Mouse (Mus musculus) liver, embryonic 16.5 days (tissue): ENCODE results near the gene Evpl. TPM values are rescaled to one million over a fixed set of nuclear protein-coding genes. Genes with fewer than 3 reads are reported as not detected.

Experiments used
- ATAC-seq: fragments of 200-750 bp; cut with Nextera tagmentation; 2 replicates; pipeline ENCODE4 v1.8.0; 2017; ENCODE audit warnings: low read depth, mild to moderate bottlenecking, moderate number of reproducible peaks, moderate library complexity
- H3K27ac ChIP-seq: fragments of 300-500 bp; sonication (generic); 2 replicates; pipeline ENCODE4 v1.5.1; 2014; ENCODE audit warnings: mild to moderate bottlenecking, low read length
- H3K27me3 ChIP-seq: fragments of 300-500 bp; sonication (generic); 2 replicates; pipeline ENCODE4 v1.6.1; 2014; ENCODE audit warnings: low read depth, low read length, mixed read lengths; ENCODE audit not compliant: control insufficient read depth, insufficient read depth
- H3K36me3 ChIP-seq: fragments of 300-500 bp; sonication (generic); 2 replicates; pipeline ENCODE4 v1.6.1; 2014; ENCODE audit warnings: mild to moderate bottlenecking; ENCODE audit not compliant: control insufficient read depth, insufficient read depth
- H3K4me1 ChIP-seq: fragments of 300-500 bp; sonication (generic); 2 replicates; pipeline ENCODE4 v1.6.1; 2014; ENCODE audit warnings: low read depth, low read length, mixed read lengths; ENCODE audit not compliant: control insufficient read depth
- H3K4me2 ChIP-seq: fragments of 300-500 bp; sonication (generic); 2 replicates; pipeline ENCODE4 v1.6.1; 2014; ENCODE audit warnings: low read depth, low read length, mixed read lengths
- H3K4me3 ChIP-seq: fragments of 300-500 bp; sonication (generic); 2 replicates; pipeline ENCODE4 v1.5.1; 2014; ENCODE audit warnings: low read depth, mild to moderate bottlenecking, low read length
- H3K9ac ChIP-seq: fragments of 300-500 bp; sonication (generic); 2 replicates; pipeline ENCODE4 v1.6.1; 2014; ENCODE audit warnings: low read depth, low read length
- H3K9me3 ChIP-seq: fragments of 300-500 bp; sonication (generic); replicated peaks from 2 replicates; pipeline ENCODE4 v1.6.1; 2016; ENCODE audit warnings: low read length; ENCODE audit not compliant: control insufficient read depth
- WGBS: fragments of 180-500 bp; shearing (Covaris S2); extraction: QIAGEN DNeasy Blood & Tissue Kit; methylation state at CpG from one replicate; pipeline ENCODE4 v1.1.7; 2014; ENCODE audit not compliant: insufficient replicate concordance; 5-methylcytosine and 5-hydroxymethylcytosine counted together
- polyA plus RNA-seq: library from polyadenylated mRNA; unstranded; fragments of >200 nt; fragmentation: Nextera tagmentation; extraction: Ambion mirVana; gene quantifications from 2 replicates; pipeline ENCODE4 v1.2.1, GENCODE M21; 2015

Evpl gene
- polyA plus RNA-seq, 1 experiment from 2014 or later: 0.05 TPM

GRCm38 (mm10) chr11:116178411-116179121, 59.3 kb downstream of the Evpl start:
- Histone ChIP-seq H3K36me3 (peaks cover 20% of the 10 kb centered on the region), H3K4me3 (no peak overlapping the region)

DNA sequence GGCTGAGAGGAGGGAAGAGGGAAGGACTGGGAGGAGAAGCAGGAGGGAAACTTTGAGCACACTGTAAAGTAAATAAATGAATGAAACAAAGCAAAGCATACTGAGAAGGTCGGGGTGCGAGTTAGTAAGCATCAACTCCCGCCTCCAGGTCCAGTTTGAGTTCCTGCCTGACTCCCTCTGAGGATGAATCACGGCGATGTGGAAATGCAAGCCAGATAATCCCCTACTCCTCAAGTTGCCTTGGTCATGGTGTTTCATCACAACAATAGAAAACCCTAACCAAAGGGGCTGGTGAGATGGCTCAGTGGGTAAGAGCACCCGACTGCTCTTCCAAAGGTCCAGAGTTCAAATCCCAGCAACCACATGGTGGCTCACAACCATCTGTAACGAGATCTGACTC, 61.9 kb downstream of the Evpl start:
- no peak for ATAC-seq
- Histone ChIP-seq H3K4me1 (no peaks in the 10 kb centered on the region), H3K4me3 (no peak overlapping the region), H3K9me3 (no peaks in the 10 kb centered on the region), H3K9ac (no peak overlapping the region), H3K36me3 (peaks cover 30% of the 10 kb centered on the region), H3K27me3 (no peaks in the 10 kb centered on the region), H3K27ac (no peak overlapping the region), H3K4me2 (no peak overlapping the region)
- WGBS: 77% methylated on average over 7 of the region's 7 CpGs

More at GRCm38 (mm10) chr11:116178411-116179121, 59.3 kb downstream of the Evpl start:
- no peaks in the 10 kb centered on the region for H3K27me3 ChIP-seq
- 88% methylated on average over 20 of the region's 20 CpGs for WGBS
- H3K9me3 ChIP-seq: no peaks in the 10 kb centered on the region
- ATAC-seq: no peak
- H3K4me2 ChIP-seq: no peak overlapping the region
- no peak overlapping the region for H3K27ac ChIP-seq
- H3K9ac ChIP-seq: no peak overlapping the region
- H3K4me1 ChIP-seq: no peaks in the 10 kb centered on the region

DNA sequence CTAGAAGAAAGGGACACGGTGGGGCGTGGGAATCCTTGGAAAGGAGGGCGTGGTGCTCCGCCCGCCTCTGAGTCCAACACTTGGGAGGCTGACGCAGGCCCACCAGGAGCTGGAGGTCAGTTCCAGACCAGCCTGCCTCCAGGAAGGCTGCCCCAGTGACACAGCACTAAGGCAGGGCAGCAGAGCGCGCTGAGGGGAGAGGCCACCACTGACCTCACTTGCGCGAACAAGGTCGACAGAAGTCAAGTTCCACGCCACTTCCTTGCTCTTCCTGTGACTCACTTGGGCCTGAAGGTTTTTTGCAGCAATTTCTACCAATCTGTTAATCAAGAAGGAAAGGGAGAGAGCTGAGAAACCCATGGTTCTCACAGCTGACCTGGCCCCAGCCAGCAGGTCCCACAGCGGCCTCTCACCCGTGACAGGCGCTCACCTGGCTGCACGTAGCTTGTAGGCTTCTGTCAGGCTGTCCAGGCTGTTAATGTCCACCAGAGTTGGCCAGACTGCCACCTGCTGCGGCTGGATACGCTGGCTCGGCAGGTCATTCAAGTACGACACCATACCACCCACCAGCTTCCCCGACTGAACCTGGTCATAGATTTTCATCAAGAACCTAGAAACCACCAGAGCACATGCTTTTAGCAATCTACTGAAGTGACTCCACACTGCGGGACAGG, 63.0 kb downstream of the Evpl start:
- ATAC-seq: no peak
- H3K36me3 ChIP-seq: peaks cover 27% of the 10 kb centered on the region
- WGBS: 82% methylated on average over 22 of the region's 22 CpGs
- no peak overlapping the region for H3K4me3 ChIP-seq
- H3K27me3 ChIP-seq: no peaks in the 10 kb centered on the region
- no peaks in the 10 kb centered on the region; the same call in none of the 2 replicates for H3K4me1 ChIP-seq
- H3K27ac ChIP-seq: no peak overlapping the region
- H3K9ac ChIP-seq: no peak overlapping the region
- no peak overlapping the region for H3K4me2 ChIP-seq
- H3K9me3 ChIP-seq: no peaks in the 10 kb centered on the region

DNA sequence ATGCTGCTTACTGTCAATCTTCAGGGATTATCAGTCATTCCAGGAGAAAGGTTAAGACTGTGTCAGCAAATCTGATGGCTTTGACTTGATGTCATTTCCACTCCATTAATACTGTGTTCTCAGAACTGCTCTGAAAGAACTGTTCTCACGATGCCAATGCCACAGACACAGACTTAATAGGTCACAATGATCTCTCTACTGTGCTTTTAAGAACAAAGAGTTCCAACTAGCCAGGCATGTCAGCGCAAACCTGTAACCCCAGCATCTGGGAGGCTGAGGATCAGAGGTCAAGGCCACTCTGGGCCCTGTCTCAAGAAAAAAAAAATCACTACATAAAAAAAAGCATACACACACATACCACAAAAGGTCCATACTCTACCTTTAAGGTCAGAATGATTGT, 65.9 kb downstream of the Evpl start:
- Histone ChIP-seq H3K36me3 (peaks cover 19% of the 10 kb centered on the region), H3K9me3 (no peaks in the 10 kb centered on the region), H3K4me2 (no peak overlapping the region), H3K9ac (no peak overlapping the region), H3K4me1 (peaks cover 10% of the 10 kb centered on the region), H3K27ac (no peak overlapping the region), H3K4me3 (no peak overlapping the region), H3K27me3 (no peaks in the 10 kb centered on the region)
- WGBS: 76% methylated on average over 2 of the region's 2 CpGs
- no peak for ATAC-seq

Other genes with a start within 250 kb of the Evpl start
- 180 and 192 TPM in 2 replicates for gene Galk1, start 225.4 kb downstream of the Evpl start, polyA plus RNA-seq
- 527 and 601 TPM in 2 replicates for gene H3f3b, start 210.1 kb downstream of the Evpl start, polyA plus RNA-seq
- gene Unk, start 207.8 kb downstream of the Evpl start, polyA plus RNA-seq: 8.8 and 10.8 TPM in 2 replicates
- gene Unc13d, start 160.1 kb downstream of the Evpl start, polyA plus RNA-seq: 17.8 and 20.4 TPM in 2 replicates
- gene Wbp2, start 151.1 kb downstream of the Evpl start, polyA plus RNA-seq: 85.2 and 110 TPM in 2 replicates
- 5.1 and 6.2 TPM in 2 replicates for gene Trim47, start 110.9 kb downstream of the Evpl start, polyA plus RNA-seq
- gene Trim65, start 106.9 kb downstream of the Evpl start, polyA plus RNA-seq: 1.2 and 1.5 TPM in 2 replicates
- 44.4 and 44.7 TPM in 2 replicates for gene Mrpl38, start 99.2 kb downstream of the Evpl start, polyA plus RNA-seq
- 5.7 and 6.6 TPM in 2 replicates for gene Fbf1, start 69.9 kb downstream of the Evpl start, polyA plus RNA-seq
- 23.1 and 24.9 TPM in 2 replicates for gene Ten1, start 39.2 kb downstream of the Evpl start, polyA plus RNA-seq
- gene Acox1, start 39.0 kb downstream of the Evpl start, polyA plus RNA-seq: 54.7 and 73.7 TPM in 2 replicates
- gene Srp68, start 36.1 kb upstream of the Evpl start, polyA plus RNA-seq: 33.4 and 34.2 TPM in 2 replicates
- 0.07 TPM in 1 of 2 replicates, not detected in the other for gene Galr2, start 42.9 kb upstream of the Evpl start, polyA plus RNA-seq
- 19.5 and 20.4 TPM in 2 replicates for gene Exoc7, start 69.2 kb upstream of the Evpl start, polyA plus RNA-seq
- gene Foxj1, start 97.3 kb upstream of the Evpl start, polyA plus RNA-seq: 0.62 and 0.71 TPM in 2 replicates
- 1.1 and 1.2 TPM in 2 replicates for gene Rnf157, start 175.0 kb upstream of the Evpl start, polyA plus RNA-seq
- 34.1 and 34.5 TPM in 2 replicates for gene Ubald2, start 196.0 kb upstream of the Evpl start, polyA plus RNA-seq
- not detected in 2 replicates for gene Qrich2, start 228.2 kb upstream of the Evpl start, polyA plus RNA-seq